Mouse (Mus musculus) CH12.LX (cell line): Measurements from ENCODE around the gene Asxl1. TPM values are rescaled to one million over a fixed set of nuclear protein-coding genes. Genes with fewer than 3 reads are reported as not detected.

Experiments
- DNase-seq: peaks from one replicate; pipeline ENCODE4 v3.0.0-alpha.2; 2013; ENCODE audit errors: extremely low read depth
- H3K27ac ChIP-seq: 2 replicates; pipeline ENCODE4 v1.5.1; 2012; ENCODE audit warnings: low read depth, mild to moderate bottlenecking, control low read depth, moderate library complexity; ENCODE audit not compliant: insufficient read depth
- H3K27me3 ChIP-seq: replicated peaks from 2 replicates; pipeline ENCODE3; 2012; ENCODE audit warnings: inconsistent platforms
- H3K36me3 ChIP-seq, 2 experiments: replicated peaks in 1 of 2; 2 replicates each; pipeline versions ENCODE3 to v1.6.1; 2012; ENCODE audit warnings: inconsistent platforms in 1 of 2, low read length in 1 of 2, mild to moderate bottlenecking in 1 of 2, mixed read lengths in 1 of 2, moderate library complexity in 1 of 2; ENCODE audit not compliant: control insufficient read depth in 1 of 2, insufficient read depth in 1 of 2
- H3K4me1 ChIP-seq, 2 experiments: 2 replicates each; pipeline ENCODE4 v1.6.1; 2012; ENCODE audit warnings: inconsistent platforms in 1 of 2, moderate library complexity in 1 of 2; ENCODE audit not compliant: insufficient read depth in 2 of 2, control insufficient read depth in 1 of 2
- H3K4me2 ChIP-seq: 2 replicates; pipeline ENCODE4 v1.6.1; 2012; ENCODE audit warnings: low read depth, mild to moderate bottlenecking, control low read depth; ENCODE audit not compliant: poor library complexity, insufficient read depth, severe bottlenecking
- H3K4me3 ChIP-seq, 3 experiments: fragments of 150-350 bp in 1 of 3; sonication (generic) in 1 of 3; replicated peaks in 1 of 3; 2 replicates each; pipeline versions ENCODE3 to v1.5.1; 2011 to 2012; ENCODE audit warnings: low read depth in 2 of 3, low read length in 2 of 3, mild to moderate bottlenecking in 2 of 3, moderate library complexity in 2 of 3, control low read depth in 1 of 3, improper control_type of control experiment in 1 of 3, inconsistent platforms in 1 of 3, mixed read lengths in 1 of 3; ENCODE audit not compliant: poor library complexity in 1 of 3
- H3K79me2 ChIP-seq: replicated peaks from 2 replicates; pipeline ENCODE4 v1.6.1; 2012; ENCODE audit warnings: mild to moderate bottlenecking, moderate library complexity; ENCODE audit not compliant: control insufficient read depth, poor library complexity, insufficient read depth, severe bottlenecking; ENCODE audit errors: extremely low read depth
- H3K9ac ChIP-seq: 2 replicates; pipeline ENCODE4 v1.6.1; 2012; ENCODE audit warnings: low read depth, mild to moderate bottlenecking, control low read depth, moderate library complexity; ENCODE audit not compliant: insufficient read depth
- H3K9me3 ChIP-seq: replicated peaks from 2 replicates; pipeline ENCODE3; 2012; ENCODE audit warnings: low read length, inconsistent platforms, mixed read lengths
- CHD1 ChIP-seq: IDR thresholded peaks from 2 replicates; pipeline ENCODE4 v1.6.1; 2012; ENCODE audit warnings: low read depth, low read length, improper control_type of control experiment, inconsistent platforms
- EP300 ChIP-seq: IDR thresholded peaks from 2 replicates; pipeline ENCODE4 v1.6.1; 2011; ENCODE audit warnings: low read length, improper control_type of control experiment
- ETS1 ChIP-seq: conservative IDR thresholded peaks from 2 replicates; pipeline ENCODE4 v1.6.1; 2012; ENCODE audit warnings: low read depth, mild to moderate bottlenecking, inconsistent platforms, low read length, improper control_type of control experiment, moderate library complexity
- JUND ChIP-seq: conservative IDR thresholded peaks from 2 replicates; pipeline ENCODE4 v1.6.1; 2011; ENCODE audit warnings: low read depth, low read length, improper control_type of control experiment
- MAFK ChIP-seq: IDR thresholded peaks from 2 replicates; pipeline ENCODE4 v1.6.1; 2011; ENCODE audit warnings: low read length, improper control_type of control experiment; ENCODE audit not compliant: insufficient replicate concordance
- MAZ ChIP-seq: IDR thresholded peaks from 2 replicates; pipeline ENCODE4 v1.6.1; 2012; ENCODE audit warnings: low read depth, mild to moderate bottlenecking, inconsistent platforms, low read length, improper control_type of control experiment, moderate library complexity
- MEF2A ChIP-seq: IDR thresholded peaks from 2 replicates; pipeline ENCODE4 v1.6.1; 2014; ENCODE audit warnings: low read depth, mild to moderate bottlenecking, inconsistent platforms, low read length, improper control_type of control experiment, borderline replicate concordance
- MYC ChIP-seq: IDR thresholded peaks from 2 replicates; pipeline ENCODE4 v1.6.1; 2011; ENCODE audit warnings: low read depth, mild to moderate bottlenecking, improper control_type of control experiment, low read length
- NELFE ChIP-seq: IDR thresholded peaks from 2 replicates; pipeline ENCODE4 v1.6.1; 2011; ENCODE audit warnings: low read depth, low read length, improper control_type of control experiment
- RAD21 ChIP-seq: IDR thresholded peaks from 2 replicates; pipeline ENCODE4 v1.6.1; 2011; ENCODE audit warnings: low read depth, mild to moderate bottlenecking, low read length, improper control_type of control experiment, moderate library complexity
- RCOR1 ChIP-seq: conservative IDR thresholded peaks from 2 replicates; pipeline ENCODE4 v1.6.1; 2012; ENCODE audit warnings: low read depth, mild to moderate bottlenecking, inconsistent platforms, low read length, improper control_type of control experiment
- SIN3A ChIP-seq: IDR thresholded peaks from 2 replicates; pipeline ENCODE4 v1.6.1; 2012; ENCODE audit warnings: low read length, improper control_type of control experiment, inconsistent platforms
- SMC3 ChIP-seq: IDR thresholded peaks from 2 replicates; pipeline ENCODE4 v1.6.1; 2011; ENCODE audit warnings: low read depth, low read length, improper control_type of control experiment
- UBTF ChIP-seq: IDR thresholded peaks from 2 replicates; pipeline ENCODE4 v1.6.1; 2012; ENCODE audit warnings: low read depth, mild to moderate bottlenecking, inconsistent platforms, low read length, improper control_type of control experiment, moderate library complexity
- USF1 ChIP-seq: IDR thresholded peaks from 2 replicates; pipeline ENCODE4 v1.6.1; 2014; ENCODE audit warnings: low read depth, mild to moderate bottlenecking, inconsistent platforms, low read length, improper control_type of control experiment
- ZKSCAN1 ChIP-seq: IDR thresholded peaks from 2 replicates; pipeline ENCODE4 v1.6.1; 2012; ENCODE audit warnings: low read depth, inconsistent platforms, low read length, improper control_type of control experiment, borderline replicate concordance
- dilution Hi-C: fragments of 300-500 bp; cut with MboI; formaldehyde crosslinking; loops from 2 replicates; pipeline ENCODE4 v1.14.3; 2020; ENCODE audit warnings: low sequenced_read_pairs; ENCODE audit not compliant: extremely low pct_unique_long_range_greater_than_20kb, extremely low pct_ligation_motif_present
- in situ Hi-C: fragments of 300-500 bp; cut with MboI; formaldehyde crosslinking; loops from 3 replicates; pipeline ENCODE4 v1.14.3; 2019; ENCODE audit warnings: low sequenced_read_pairs, low pct_ligation_motif_present, low pct_unique_long_range_greater_than_20kb, mixed read lengths
- polyA plus RNA-seq: library from polyadenylated mRNA; unstranded; fragments of >175 nt; gene quantifications from 2 replicates; pipeline ENCODE4 v1.2.1, GENCODE M21; 2012; ENCODE audit warnings: low read depth; ENCODE audit not compliant: insufficient read length
- total RNA-seq, 2 experiments: library from RNA; depleted of rRNA; stranded (reverse); fragments of 300-350 nt in 1 of 2; fragments of >200 nt in 1 of 2; gene quantifications; 2 replicates each; pipeline ENCODE4 v1.2.3; 2012 to 2014

Asxl1 gene
- total and polyA plus RNA-seq, 3 experiments, result 12.7 to 31.1 (median 18.0) TPM

- dilution Hi-C loops, result no loop called here
- Histone ChIP-seq H3K4me1 (peaks cover 2 to 7% of the 10 kb centered on the region in 2 experiments; a peak in 2 of 4 replicates), H3K9ac (no peak overlapping the region)
- no peak for DNase-seq
- no peak for TF ChIP-seq RCOR1
- no peak for TF ChIP-seq SIN3A
- TF ChIP-seq USF1, result no peak
- TF ChIP-seq RAD21, result no peak
- no peak for TF ChIP-seq NELFE
- no peak for TF ChIP-seq ETS1
- TF ChIP-seq MAFK, result no peak
- TF ChIP-seq UBTF, result no peak
- TF ChIP-seq MEF2A, result no peak
- TF ChIP-seq JUND, result no peak
- no peak for TF ChIP-seq SMC3
- TF ChIP-seq EP300, result no peak
- no peak for TF ChIP-seq MAZ
- no peak for TF ChIP-seq ZKSCAN1
- TF ChIP-seq MYC, result no peak
- TF ChIP-seq CHD1, result no peak
- TF ChIP-seq, all 38 proteins: peak for 0
- Histone ChIP-seq H3K36me3 (no peaks in the 10 kb centered on the region), H3K27me3 (peaks cover 11% of the 10 kb centered on the region), H3K4me3 (no peak overlapping the region), H3K9me3 (no peaks in the 10 kb centered on the region), H3K4me2 (no peak overlapping the region), H3K27ac (no peak overlapping the region), H3K79me2 (no peaks in the 10 kb centered on the region)
- in situ Hi-C loops, result no loop called here
Observed at GRCm38 (mm10) chr2:153448519-153448918, 102.9 kb downstream of the Asxl1 start.

Other genes starting within 250 kb of the Asxl1 start
- gene Hck, start 237.4 kb upstream of the Asxl1 start, total RNA-seq (2012; rRNA removed), result 0.08 and 0.17 TPM in 2 replicates
- 0.68 and 0.78 TPM in 2 replicates for gene Hck, start 237.4 kb upstream of the Asxl1 start, total RNA-seq (2014; rRNA removed)
- gene Hck, start 237.4 kb upstream of the Asxl1 start, polyA plus RNA-seq, result 0.60 and 0.63 TPM in 2 replicates
- gene Tm9sf4, start 184.5 kb upstream of the Asxl1 start, total RNA-seq (2012; rRNA removed), result 29.0 and 30.4 TPM in 2 replicates
- gene Tm9sf4, start 184.5 kb upstream of the Asxl1 start, total RNA-seq (2014; rRNA removed), result 13.3 and 13.6 TPM in 2 replicates
- 43.0 and 51.1 TPM in 2 replicates for gene Tm9sf4, start 184.5 kb upstream of the Asxl1 start, polyA plus RNA-seq
- 9.6 and 10.2 TPM in 2 replicates for gene Tspyl3, start 120.4 kb upstream of the Asxl1 start, total RNA-seq (2012; rRNA removed)
- gene Tspyl3, start 120.4 kb upstream of the Asxl1 start, total RNA-seq (2014; rRNA removed), result 10.2 and 12.1 TPM in 2 replicates
- gene Tspyl3, start 120.4 kb upstream of the Asxl1 start, polyA plus RNA-seq, result 16.5 and 16.9 TPM in 2 replicates
- 11.5 and 18.0 TPM in 2 replicates for gene Plagl2, start 104.4 kb upstream of the Asxl1 start, total RNA-seq (2012; rRNA removed)
- 5.1 and 8.1 TPM in 2 replicates for gene Plagl2, start 104.4 kb upstream of the Asxl1 start, total RNA-seq (2014; rRNA removed)
- 36.6 and 52.7 TPM in 2 replicates for gene Plagl2, start 104.4 kb upstream of the Asxl1 start, polyA plus RNA-seq
- gene Pofut1, start 104.3 kb upstream of the Asxl1 start, total RNA-seq (2012; rRNA removed), result 20.4 and 25.6 TPM in 2 replicates
- gene Pofut1, start 104.3 kb upstream of the Asxl1 start, total RNA-seq (2014; rRNA removed), result 19.4 and 22.8 TPM in 2 replicates
- gene Pofut1, start 104.3 kb upstream of the Asxl1 start, polyA plus RNA-seq, result 15.0 and 15.6 TPM in 2 replicates
- gene Kif3b, start 54.4 kb upstream of the Asxl1 start, total RNA-seq (2012; rRNA removed), result 9.9 and 10.6 TPM in 2 replicates
- gene Kif3b, start 54.4 kb upstream of the Asxl1 start, total RNA-seq (2014; rRNA removed), result 8.5 and 9.1 TPM in 2 replicates
- 15.8 and 16.5 TPM in 2 replicates for gene Kif3b, start 54.4 kb upstream of the Asxl1 start, polyA plus RNA-seq
- not detected in 2 replicates for gene 4930404H24Rik, start 147.0 kb downstream of the Asxl1 start, total RNA-seq (2012; rRNA removed)
- not detected in 2 replicates for gene 4930404H24Rik, start 147.0 kb downstream of the Asxl1 start, total RNA-seq (2014; rRNA removed)
- gene 4930404H24Rik, start 147.0 kb downstream of the Asxl1 start, polyA plus RNA-seq, result not detected in 2 replicates
- gene Nol4l, start 184.1 kb downstream of the Asxl1 start, total RNA-seq (2012; rRNA removed), result 3.5 and 3.7 TPM in 2 replicates
- gene Nol4l, start 184.1 kb downstream of the Asxl1 start, total RNA-seq (2014; rRNA removed), result 1.0 and 1.3 TPM in 2 replicates
- 1.9 and 3.5 TPM in 2 replicates for gene Nol4l, start 184.1 kb downstream of the Asxl1 start, polyA plus RNA-seq